Mouse (Mus musculus) urinary bladder, postnatal 4 days (tissue): Measurements from ENCODE around the gene Krt78.

Experiments
- DNase-seq, 2 experiments: peaks; one replicate each; pipeline ENCODE4 v3.0.0; 2021 to 2022; ENCODE audit warnings: low spot score in 2 of 2

Gene Krt78

GRCm38 (mm10) chr15:101973414-101974077 is 19.5 kb upstream of the Krt78 start:
- DNase-seq, result peak; percentile 90 to 96

- DNase-seq, result peak; percentile 38 to 78
Observed at GRCm38 (mm10) chr15:101970536-101970935, 16.4 kb upstream of the Krt78 start.

- peak in 1 of 2 experiments; percentile 44 for DNase-seq
Observed at GRCm38 (mm10) chr15:101966808-101967207, 12.7 kb upstream of the Krt78 start.

- DNase-seq, result no peak
Observed at GRCm38 (mm10) chr15:101958891-101959290, 4.8 kb upstream of the Krt78 start.

GRCm38 (mm10) chr15:101952733-101953474 is 1.2 kb downstream of the Krt78 start:
- no peak for DNase-seq

- DNase-seq, result no peak
Observed at GRCm38 (mm10) chr15:101945430-101945829, 8.7 kb downstream of the Krt78 start.

GRCm38 (mm10) chr15:101941948-101942347 is 12.1 kb downstream of the Krt78 start:
- DNase-seq, result no peak

GRCm38 (mm10) chr15:101940274-101940829 is 13.7 kb downstream of the Krt78 start, which contains the start of gene Krt79:
Gene Krt79 (minus strand): TSS chr15:101940324.
- DNase-seq, result no peak

GRCm38 (mm10) chr15:101938600-101939308 is 15.3 kb downstream of the Krt78 start:
- no peak for DNase-seq

- no peak for DNase-seq
Observed at GRCm38 (mm10) chr15:101933024-101933423, 21.1 kb downstream of the Krt78 start.

GRCm38 (mm10) chr15:101929666-101930065 is 24.4 kb downstream of the Krt78 start:
- DNase-seq, result peak in 1 of 2 experiments; percentile 47

GRCm38 (mm10) chr15:101929087-101929486 is 25.0 kb downstream of the Krt78 start:
- no peak for DNase-seq

- no peak for DNase-seq
Observed at GRCm38 (mm10) chr15:101927340-101928080, 26.6 kb downstream of the Krt78 start.

GRCm38 (mm10) chr15:101925041-101925440 is 29.0 kb downstream of the Krt78 start:
- no peak for DNase-seq

GRCm38 (mm10) chr15:101924635-101925034 is 29.5 kb downstream of the Krt78 start, which contains the start of gene Krt4:
Gene Krt4 (minus strand): TSS chr15:101924735.
- no peak for DNase-seq

- no peak for DNase-seq
Observed at GRCm38 (mm10) chr15:101922296-101922695, 31.8 kb downstream of the Krt78 start.

- no peak for DNase-seq
Observed at GRCm38 (mm10) chr15:101916072-101916471, 38.0 kb downstream of the Krt78 start.

GRCm38 (mm10) chr15:101904849-101905248 is 49.2 kb downstream of the Krt78 start:
- DNase-seq, result no peak

GRCm38 (mm10) chr15:101902171-101903149 is 51.6 kb downstream of the Krt78 start:
- DNase-seq, result no peak
